Mouse (Mus musculus) left cerebral cortex, postnatal 10 days (tissue): ENCODE results near the gene Rab42. TPM values are rescaled to one million over a fixed set of nuclear protein-coding genes. Genes with fewer than 3 reads are reported as not detected.

Experiments
- DNase-seq, 2 experiments: peaks; one replicate each; pipeline ENCODE4 v3.0.0; 2021 to 2022; ENCODE audit warnings: low spot score in 2 of 2, mixed read lengths in 1 of 2; ENCODE audit errors: extremely low spot score in 1 of 2
- intact Hi-C: fragments of 180-260 bp; cut with DNase I; formaldehyde crosslinking; loops from one replicate; pipeline ENCODE4 v1.15.1; 2025
- total RNA-seq, 2 experiments: library from RNA; stranded (reverse); gene quantifications; 2 replicates each; pipeline ENCODE4 v1.2.3; 2021

Rab42 gene
- total RNA-seq, 2 experiments from 2014 or later, result 0.79 to 1.3 TPM

DNA sequence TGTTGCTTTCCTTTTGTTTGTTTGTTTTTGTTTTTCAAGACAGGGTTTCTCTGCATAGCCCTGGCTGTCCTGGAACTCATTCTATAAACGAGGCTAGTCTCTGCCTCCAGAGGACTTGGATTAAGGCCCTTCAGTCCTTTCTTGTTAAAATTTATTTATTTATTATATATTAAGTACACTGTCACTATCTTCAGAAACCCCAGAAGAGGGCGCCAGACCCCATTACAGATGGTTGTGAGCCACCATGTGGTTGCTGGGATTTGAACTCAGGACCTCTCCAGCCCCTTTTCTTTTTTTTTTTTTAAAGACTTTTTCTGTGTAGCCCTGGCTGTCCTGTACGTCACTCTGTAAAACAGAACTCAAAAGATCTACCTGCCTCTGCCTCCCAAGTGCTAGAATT, 48.2 kb downstream of the Rab42 start:
- DNase-seq, result no peak
- intact Hi-C loops, result no loop called here

- no peak for DNase-seq
- intact Hi-C loops, result no loop called here
Observed at GRCm38 (mm10) chr4:132253622-132254021, 49.6 kb downstream of the Rab42 start.

DNA sequence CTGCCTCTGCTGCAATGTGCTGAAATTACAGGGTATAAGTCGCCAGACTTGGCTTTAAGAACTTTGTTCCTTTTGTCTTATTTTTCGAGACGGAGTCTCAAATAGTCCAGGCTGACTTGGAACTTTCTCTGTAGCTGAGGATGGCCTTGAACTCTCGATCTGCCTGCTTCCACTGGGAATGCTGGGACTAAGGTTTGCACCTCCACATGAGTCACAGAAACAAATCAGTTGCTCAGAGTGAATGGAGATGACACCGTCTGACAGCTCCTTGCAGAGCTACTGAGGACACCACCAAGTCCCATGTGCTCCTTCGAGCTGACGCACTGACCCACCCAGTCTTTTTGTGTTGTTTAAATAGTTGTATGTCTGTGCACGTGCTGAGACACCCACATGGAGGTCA, 50.1 kb downstream of the Rab42 start:
- no peak for DNase-seq
- intact Hi-C loops, result no loop called here

Other genes with a start within 250 kb of the Rab42 start
- under 1 TPM in 1 of 2 experiments, not detected in 1; 0.15 TPM for gene Gm10300, start 228.7 kb downstream of the Rab42 start, total RNA-seq
- gene Epb41, start 228.1 kb downstream of the Rab42 start, total RNA-seq, result 10 to 100 TPM; 28.9 to 31.9 TPM
- gene Oprd1, start 158.9 kb downstream of the Rab42 start, total RNA-seq, result 1 to 10 TPM; 7.7 to 8.0 TPM
- gene Ythdf2, start 91.1 kb downstream of the Rab42 start, total RNA-seq, result 10 to 100 TPM; 47.4 to 49.4 TPM
- gene Gmeb1, start 41.8 kb downstream of the Rab42 start, total RNA-seq, result 10 to 100 TPM; 26.2 to 29.3 TPM
- 10 to 100 TPM; 13.9 to 15.4 TPM for gene Taf12, start 29.0 kb downstream of the Rab42 start, total RNA-seq
- gene Trnau1ap, start 26.2 kb upstream of the Rab42 start, total RNA-seq, result 10 to 100 TPM; 24.6 TPM
- gene Rcc1, start 50.2 kb upstream of the Rab42 start, total RNA-seq, result 10 to 100 TPM; 14.7 to 14.9 TPM
- 1 to 10 TPM; 7.7 to 8.5 TPM for gene Phactr4, start 119.1 kb upstream of the Rab42 start, total RNA-seq
- gene Med18, start 160.5 kb upstream of the Rab42 start, total RNA-seq, result 10 to 100 TPM in 1 of 2 experiments, 1 to 10 TPM in 1; 7.8 to 10.1 TPM
- 10 to 100 TPM; 10.3 to 13.0 TPM for gene Sesn2, start 207.1 kb upstream of the Rab42 start, total RNA-seq
- gene Atpif1, start 230.3 kb upstream of the Rab42 start, total RNA-seq, result 100 to 1,000 TPM; 662 to 668 TPM
- gene Dnajc8, start 232.2 kb upstream of the Rab42 start, total RNA-seq, result 10 to 100 TPM; 74.6 to 83.5 TPM